Mouse (Mus musculus) macrophage (primary cell): Measurements from ENCODE around the gene Pold2. TPM values are rescaled to one million over a fixed set of nuclear protein-coding genes. Genes with fewer than 3 reads are reported as not detected.

Source experiments
- H3K27ac ChIP-seq: fragments of 350-480 bp; formaldehyde crosslinking; 2 replicates; pipeline ENCODE4 v1.9.0; 2021
- H3K36me3 ChIP-seq: fragments of 350-480 bp; formaldehyde crosslinking; 2 replicates; pipeline ENCODE4 v1.9.0; 2021; ENCODE audit errors: inconsistent target
- H3K4me3 ChIP-seq: fragments of 350-480 bp; formaldehyde crosslinking; 2 replicates; pipeline ENCODE4 v1.9.0; 2021; ENCODE audit errors: inconsistent target
- H3K79me2 ChIP-seq: fragments of 350-480 bp; formaldehyde crosslinking; 2 replicates; pipeline ENCODE4 v1.9.0; 2021; ENCODE audit errors: inconsistent target
- WGBS: methylation state at CpG from one replicate; pipeline ENCODE4 v1.1.7; 2026; ENCODE audit warnings: inconsistent platforms; ENCODE audit not compliant: missing documents; 5-methylcytosine and 5-hydroxymethylcytosine counted together
- polyA plus RNA-seq: library from polyadenylated mRNA; stranded (reverse); fragments of 250-400 nt; gene quantifications from 3 replicates; pipeline ENCODE4 v1.2.4, GENCODE M21; 2018; ENCODE audit warnings: inconsistent platforms

The Pold2 gene
- polyA plus RNA-seq, 1 experiment from 2014 or later: 9.5 TPM

- Histone ChIP-seq H3K36me3 (no peaks in the 10 kb centered on the region), H3K27ac (no peak overlapping the region), H3K79me2 (no peaks in the 10 kb centered on the region), H3K4me3 (no peak overlapping the region)
- WGBS: 93% methylated on average over 13 of the region's 13 CpGs
Measured at GRCm38 (mm10) chr11:5859883-5860550, 18.1 kb downstream of the Pold2 start.

DNA sequence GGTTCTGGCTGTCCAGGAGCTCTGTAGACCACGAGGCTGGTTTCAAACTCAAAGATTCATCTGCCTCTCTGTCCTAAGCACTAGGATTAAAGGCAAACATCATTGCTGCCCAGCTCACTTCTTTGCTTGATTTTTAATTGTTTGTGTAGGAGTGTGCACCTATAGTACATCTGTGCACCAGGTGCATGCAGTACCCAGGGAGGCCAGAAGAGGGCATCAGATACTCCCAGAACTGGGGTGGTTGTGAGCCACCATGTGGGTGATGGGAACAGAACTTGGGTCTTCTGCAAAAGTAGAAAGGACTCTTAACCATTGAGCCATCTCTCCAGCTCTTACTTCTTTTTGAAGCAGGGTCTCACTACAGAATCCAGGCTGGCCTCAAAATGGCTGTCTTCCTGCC is 19.4 kb downstream of the Pold2 start:
- Histone ChIP-seq H3K27ac (no peak overlapping the region), H3K79me2 (no peaks in the 10 kb centered on the region), H3K4me3 (no peak overlapping the region), H3K36me3 (no peaks in the 10 kb centered on the region)
- 100% methylated on average over 1 of the region's 1 CpGs for WGBS

GRCm38 (mm10) chr11:5856479-5857130 is 21.5 kb downstream of the Pold2 start:
- Histone ChIP-seq H3K36me3 (no peaks in the 10 kb centered on the region), H3K4me3 (no peak overlapping the region), H3K27ac (no peak overlapping the region), H3K79me2 (no peaks in the 10 kb centered on the region)
- 89% methylated on average over 8 of the region's 8 CpGs for WGBS

DNA sequence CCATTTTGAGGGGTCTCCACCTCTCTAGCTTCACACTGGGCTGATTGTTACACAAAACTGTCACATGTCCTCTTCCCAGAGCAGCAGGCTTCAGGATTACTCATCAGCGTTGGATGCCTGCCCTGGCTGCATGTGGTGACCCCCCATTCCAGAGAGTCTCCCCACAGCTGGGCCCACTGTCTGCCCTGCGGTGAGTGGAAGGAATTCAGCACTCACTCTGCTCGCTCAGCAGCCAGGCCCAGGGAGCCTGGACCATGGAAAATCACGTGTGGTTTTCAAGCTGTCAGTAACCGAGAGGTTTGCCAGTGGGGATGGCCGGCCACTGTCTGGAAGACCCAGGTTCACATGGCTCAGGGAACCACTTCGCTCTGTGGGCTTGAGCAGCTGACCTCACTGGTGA is 22.2 kb downstream of the Pold2 start:
- Histone ChIP-seq H3K36me3 (no peaks in the 10 kb centered on the region), H3K79me2 (no peaks in the 10 kb centered on the region), H3K27ac (no peak overlapping the region), H3K4me3 (no peak overlapping the region)
- WGBS: 79% methylated on average over 7 of the region's 7 CpGs

DNA sequence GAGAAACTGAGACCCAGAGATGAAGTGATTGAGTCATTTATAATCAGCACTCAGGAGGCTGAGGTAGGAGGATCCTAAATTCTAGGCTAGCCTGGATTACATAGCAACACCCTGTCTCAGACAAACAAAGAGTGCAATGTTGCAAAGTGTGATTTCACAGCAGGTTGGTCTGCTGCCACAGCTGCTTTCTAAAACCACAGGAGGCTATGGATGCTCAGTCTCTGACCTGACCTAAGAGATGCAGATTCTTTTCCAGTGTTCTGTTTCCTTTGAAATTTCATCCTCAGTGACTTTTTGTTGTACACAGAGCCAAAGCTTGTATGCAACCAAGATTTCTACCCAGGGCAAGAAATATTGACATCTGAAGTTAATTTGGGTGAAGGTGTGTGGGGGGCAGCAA is 22.6 kb downstream of the Pold2 start:
- Histone ChIP-seq H3K4me3 (no peak overlapping the region), H3K79me2 (no peaks in the 10 kb centered on the region), H3K36me3 (no peaks in the 10 kb centered on the region), H3K27ac (no peak overlapping the region)

- Histone ChIP-seq H3K4me3 (no peak overlapping the region), H3K79me2 (no peaks in the 10 kb centered on the region)
- 60% methylated on average over 1 of the region's 1 CpGs for WGBS
Measured at GRCm38 (mm10) chr11:5852314-5852713, 25.8 kb downstream of the Pold2 start.

GRCm38 (mm10) chr11:5851021-5851736 is 26.9 kb downstream of the Pold2 start:
- no peak overlapping the region for H3K27ac ChIP-seq

More at GRCm38 (mm10) chr11:5852314-5852713, 25.8 kb downstream of the Pold2 start:
- H3K36me3 ChIP-seq: no peaks in the 10 kb centered on the region
- H3K27ac ChIP-seq: no peak overlapping the region

GRCm38 (mm10) chr11:5850452-5850851 is 27.6 kb downstream of the Pold2 start:
- Histone ChIP-seq H3K79me2 (no peaks in the 10 kb centered on the region), H3K36me3 (no peaks in the 10 kb centered on the region), H3K27ac (no peak overlapping the region), H3K4me3 (no peak overlapping the region)
- WGBS: 83% methylated on average over 5 of the region's 5 CpGs

More at GRCm38 (mm10) chr11:5851021-5851736, 26.9 kb downstream of the Pold2 start:
- Histone ChIP-seq H3K36me3 (no peaks in the 10 kb centered on the region), H3K79me2 (no peaks in the 10 kb centered on the region), H3K4me3 (no peak overlapping the region)
- WGBS: 69% methylated on average over 4 of the region's 4 CpGs

DNA sequence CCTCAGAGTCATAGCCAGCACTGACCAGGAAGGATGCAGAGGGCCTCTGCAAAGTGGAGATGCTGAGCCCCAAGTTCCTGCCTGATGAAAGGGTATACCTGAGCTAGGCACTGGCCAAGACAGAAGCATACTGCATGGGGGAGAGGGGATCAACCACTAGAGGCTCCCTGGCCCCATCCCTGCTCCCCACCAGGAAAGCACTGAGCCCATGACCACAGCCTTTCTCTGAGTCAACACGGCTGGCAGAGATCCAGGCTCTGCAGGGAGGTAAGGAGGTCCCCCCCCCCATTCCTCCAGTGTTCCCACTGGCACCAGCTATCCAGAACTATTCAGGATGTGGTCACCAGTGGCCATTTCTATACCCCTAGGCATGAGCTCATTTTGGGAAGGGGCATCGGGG is 28.8 kb downstream of the Pold2 start:
- 44% methylated on average over 2 of the region's 2 CpGs for WGBS

GRCm38 (mm10) chr11:5848741-5849140 is 29.4 kb downstream of the Pold2 start:
- H3K36me3 ChIP-seq: no peaks in the 10 kb centered on the region

More for the DNA sequence above, 28.8 kb downstream of the Pold2 start:
- Histone ChIP-seq H3K79me2 (no peaks in the 10 kb centered on the region), H3K36me3 (no peaks in the 10 kb centered on the region), H3K4me3 (no peak overlapping the region), H3K27ac (no peak overlapping the region)

DNA sequence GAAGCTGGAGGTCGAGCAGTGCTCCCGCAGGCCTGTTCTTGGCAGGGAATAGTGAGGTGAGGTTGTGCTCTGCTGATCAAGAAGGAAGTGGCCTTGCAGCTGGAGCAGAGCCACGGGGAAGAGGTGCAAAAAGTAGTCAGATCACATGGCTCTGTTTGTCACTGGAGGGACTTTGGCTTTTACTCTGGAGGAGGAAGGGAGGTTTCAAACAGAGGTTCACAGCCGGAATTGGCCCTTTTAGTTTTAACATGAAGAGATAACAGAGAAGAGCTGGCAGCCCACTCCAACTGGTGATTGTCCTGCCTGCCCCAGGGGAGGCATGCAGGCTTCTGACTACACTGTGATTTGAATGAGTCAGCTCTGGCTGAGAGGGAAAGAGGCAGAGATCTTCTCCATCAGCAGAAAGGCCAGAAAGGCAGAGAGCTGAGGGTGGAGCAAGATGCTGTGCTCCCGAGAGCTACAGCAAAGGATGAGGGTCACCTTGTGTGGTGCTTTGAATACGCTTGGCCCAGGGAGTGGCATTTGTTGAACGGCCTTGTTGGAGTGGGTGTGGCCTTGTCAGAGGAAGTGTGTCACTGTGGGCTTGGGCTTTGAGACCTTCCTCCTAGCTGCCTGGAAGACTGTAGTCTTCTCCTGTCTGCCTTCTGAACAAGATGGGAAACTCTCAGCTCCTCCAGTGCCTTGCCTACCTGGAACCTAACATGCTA is 31.3 kb downstream of the Pold2 start:
- no peaks in the 10 kb centered on the region for H3K79me2 ChIP-seq
- 43% methylated on average over 7 of the region's 7 CpGs for WGBS
- H3K36me3 ChIP-seq: no peaks in the 10 kb centered on the region
- no peak overlapping the region for H3K4me3 ChIP-seq
- H3K27ac ChIP-seq: no peak overlapping the region

More at GRCm38 (mm10) chr11:5848741-5849140, 29.4 kb downstream of the Pold2 start:
- H3K4me3 ChIP-seq: no peak overlapping the region
- no peak overlapping the region for H3K27ac ChIP-seq
- 83% methylated on average over 6 of the region's 6 CpGs for WGBS
- H3K79me2 ChIP-seq: no peaks in the 10 kb centered on the region

- Histone ChIP-seq H3K27ac (no peak overlapping the region), H3K36me3 (no peaks in the 10 kb centered on the region), H3K4me3 (no peak overlapping the region), H3K79me2 (no peaks in the 10 kb centered on the region)
- WGBS: 91% methylated on average over 3 of the region's 3 CpGs
Measured at GRCm38 (mm10) chr11:5843131-5843530, 35.0 kb downstream of the Pold2 start.

- Histone ChIP-seq H3K36me3 (no peaks in the 10 kb centered on the region), H3K4me3 (no peak overlapping the region), H3K27ac (no peak overlapping the region), H3K79me2 (no peaks in the 10 kb centered on the region)
- WGBS: 93% methylated on average over 2 of the region's 2 CpGs
Measured at GRCm38 (mm10) chr11:5841751-5842150, 36.3 kb downstream of the Pold2 start.

DNA sequence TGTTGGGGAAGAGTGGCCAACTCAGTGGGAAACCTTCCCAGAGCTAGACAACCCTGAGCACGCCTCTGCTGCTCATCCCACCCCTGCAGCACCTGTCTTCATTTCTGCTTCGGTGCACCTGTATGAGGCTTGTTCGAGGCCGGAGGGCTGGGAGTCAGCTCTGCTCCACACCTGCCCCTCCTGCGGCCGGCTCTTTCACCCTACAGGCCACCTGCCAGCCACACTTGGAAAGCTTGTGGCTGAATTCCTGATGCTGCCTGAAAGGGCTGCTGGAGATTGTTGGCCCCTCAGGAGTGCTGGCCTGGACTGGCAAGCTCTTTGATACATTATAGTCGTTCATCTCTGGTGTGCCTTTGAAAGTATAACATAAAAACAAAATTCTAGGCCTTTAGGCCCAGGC is 37.7 kb downstream of the Pold2 start:
- Histone ChIP-seq H3K79me2 (no peaks in the 10 kb centered on the region), H3K27ac (no peak overlapping the region), H3K4me3 (no peak overlapping the region), H3K36me3 (no peaks in the 10 kb centered on the region)
- WGBS: 96% methylated on average over 7 of the region's 7 CpGs
